Mouse (Mus musculus) hindbrain, postnatal 0 days (tissue): ENCODE measurements around the gene Phactr1. TPM values are rescaled to one million over a fixed set of nuclear protein-coding genes. Genes with fewer than 3 reads are reported as not detected.

ENCODE experiments used
- ATAC-seq: fragments of 200-750 bp; cut with Nextera tagmentation; 2 replicates; pipeline ENCODE4 v1.8.0; 2017; ENCODE audit warnings: mild to moderate bottlenecking, moderate TSS enrichment, moderate library complexity
- DNase-seq: peaks from one replicate; pipeline ENCODE4 v3.0.0-alpha.2; 2015; ENCODE audit warnings: low spot score
- H3K27ac ChIP-seq: fragments of 300-500 bp; sonication (generic); 2 replicates; pipeline ENCODE4 v1.5.1; 2014; ENCODE audit warnings: mild to moderate bottlenecking
- H3K27me3 ChIP-seq: fragments of 300-500 bp; sonication (generic); 2 replicates; pipeline ENCODE4 v1.6.1; 2014; ENCODE audit warnings: low read length, mixed read lengths; ENCODE audit not compliant: insufficient read depth
- H3K36me3 ChIP-seq: fragments of 300-500 bp; sonication (generic); 2 replicates; pipeline ENCODE4 v1.6.1; 2014; ENCODE audit warnings: low read length, mixed read lengths; ENCODE audit not compliant: insufficient read depth
- H3K4me1 ChIP-seq: fragments of 300-500 bp; sonication (generic); 2 replicates; pipeline ENCODE4 v1.6.1; 2014; ENCODE audit warnings: antibody characterized with exemption, low read length, mixed read lengths; ENCODE audit not compliant: insufficient read depth
- H3K4me2 ChIP-seq: fragments of 300-500 bp; sonication (generic); 2 replicates; pipeline ENCODE4 v1.6.1; 2014; ENCODE audit warnings: low read depth, mild to moderate bottlenecking, low read length, moderate library complexity, mixed read lengths
- H3K4me3 ChIP-seq: fragments of 300-500 bp; sonication (generic); 2 replicates; pipeline ENCODE4 v1.5.1; 2014; ENCODE audit warnings: low read length
- H3K9ac ChIP-seq: fragments of 300-500 bp; sonication (generic); replicated peaks from 2 replicates; pipeline ENCODE4 v1.6.1; 2014; ENCODE audit warnings: mild to moderate bottlenecking, low read length, moderate library complexity, mixed read lengths
- H3K9me3 ChIP-seq: fragments of 300-500 bp; sonication (generic); 2 replicates; pipeline ENCODE4 v1.6.1; 2016; ENCODE audit warnings: low read length, mixed read lengths
- CTCF ChIP-seq: IDR thresholded peaks from 2 replicates; pipeline ENCODE4 v1.5.1; 2016; ENCODE audit warnings: antibody characterized with exemption, control low read depth, low read depth
- WGBS: fragments of 180-500 bp; shearing (Covaris S2); extraction: QIAGEN DNeasy Blood & Tissue Kit; methylation state at CpG from one replicate; pipeline ENCODE4 v1.1.7; 2014; 5-methylcytosine and 5-hydroxymethylcytosine counted together
- polyA plus RNA-seq: library from polyadenylated mRNA; unstranded; fragments of >200 nt; fragmentation: Nextera tagmentation; extraction: Ambion mirVana; gene quantifications from 2 replicates; pipeline ENCODE4 v1.2.1, GENCODE M21; 2015
- total RNA-seq: library from RNA; depleted of rRNA; stranded (reverse); fragments of >200 nt; gene quantifications from 2 replicates; pipeline ENCODE4 v1.2.3, GENCODE M21; 2014; rRNA removed

Gene Phactr1
- 39.0 and 46.6 TPM in 2 replicates for total RNA-seq
- 55.4 and 56.7 TPM in 2 replicates for polyA plus RNA-seq

DNA sequence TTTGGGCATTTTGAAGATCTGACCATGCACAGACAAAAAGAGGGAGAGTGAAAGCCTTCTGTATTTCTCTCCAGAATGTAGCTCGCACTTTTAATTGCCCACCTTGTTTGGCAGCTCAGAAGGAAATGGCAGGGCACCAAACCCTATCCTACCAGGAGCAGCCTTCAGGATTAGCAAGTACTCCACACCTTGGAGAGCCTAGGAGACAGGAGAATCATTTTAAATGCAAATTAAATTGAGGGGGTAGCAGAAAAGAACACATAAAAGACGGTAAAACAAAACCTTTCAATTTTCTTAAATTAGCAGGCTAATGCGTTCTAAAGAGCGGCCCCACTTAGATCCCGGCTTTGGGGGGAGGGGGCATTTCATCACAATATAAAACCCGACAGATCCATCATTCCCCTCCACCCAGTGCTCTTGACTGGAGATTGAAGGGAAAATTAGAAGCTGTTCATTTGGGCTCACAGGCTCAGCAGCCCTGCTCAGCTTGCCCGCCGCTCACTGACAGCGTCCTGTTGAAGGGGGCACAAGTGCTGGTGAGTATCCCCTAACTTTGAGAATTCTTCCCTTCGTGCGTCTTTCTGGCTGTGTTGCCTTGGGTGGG, at the start of gene Phactr1:
Gene Phactr1, plus strand, starts transcription at position 233 of the 604 bp plus-strand sequence.
- Histone ChIP-seq H3K4me3 (no peak within 1 kb of the TSS), H3K27me3 (no peaks in the 10 kb centered on the region), H3K9me3 (no peaks in the 10 kb centered on the region), H3K27ac (no peak within 1 kb of the TSS), H3K36me3 (no peaks in the 10 kb centered on the region), H3K9ac (no peak within 1 kb of the TSS), H3K4me2 (peak within 1 kb of the TSS; percentile 31), H3K4me1 (no peaks in the 10 kb centered on the region)
- WGBS, result 25% methylated on average over 11 of the region's 11 CpGs
- ATAC-seq (no peak), DNase-seq (no peak)
- no peak for TF ChIP-seq CTCF

DNA sequence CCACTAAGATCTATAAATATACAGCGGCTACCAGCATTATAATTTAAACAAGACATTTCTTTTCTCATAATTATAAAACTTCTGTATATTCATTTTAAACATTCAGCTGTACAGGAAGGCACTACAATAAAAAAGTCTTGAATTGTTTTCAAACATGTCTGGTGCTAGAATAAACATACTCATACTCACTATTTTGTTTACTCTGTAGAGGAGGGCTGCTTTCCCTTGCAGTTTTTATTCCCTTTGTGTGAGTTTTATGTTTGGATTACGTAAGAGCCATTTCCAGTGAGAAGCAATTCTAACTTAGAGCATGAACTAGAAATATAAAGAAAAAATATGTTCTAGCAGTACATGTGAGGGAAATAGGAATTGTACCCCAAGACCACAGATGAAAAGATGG, 45.5 kb upstream of the Phactr1 start:
- Histone ChIP-seq H3K27me3 (no peaks in the 10 kb centered on the region), H3K9ac (no peak overlapping the region), H3K4me2 (no peak overlapping the region), H3K9me3 (no peaks in the 10 kb centered on the region), H3K36me3 (no peaks in the 10 kb centered on the region), H3K4me1 (no peaks in the 10 kb centered on the region), H3K4me3 (no peak overlapping the region), H3K27ac (no peak overlapping the region)
- TF ChIP-seq CTCF, result no peak
- ATAC-seq (no peak), DNase-seq (no peak)
- 90% methylated on average over 2 of the region's 2 CpGs for WGBS

DNA sequence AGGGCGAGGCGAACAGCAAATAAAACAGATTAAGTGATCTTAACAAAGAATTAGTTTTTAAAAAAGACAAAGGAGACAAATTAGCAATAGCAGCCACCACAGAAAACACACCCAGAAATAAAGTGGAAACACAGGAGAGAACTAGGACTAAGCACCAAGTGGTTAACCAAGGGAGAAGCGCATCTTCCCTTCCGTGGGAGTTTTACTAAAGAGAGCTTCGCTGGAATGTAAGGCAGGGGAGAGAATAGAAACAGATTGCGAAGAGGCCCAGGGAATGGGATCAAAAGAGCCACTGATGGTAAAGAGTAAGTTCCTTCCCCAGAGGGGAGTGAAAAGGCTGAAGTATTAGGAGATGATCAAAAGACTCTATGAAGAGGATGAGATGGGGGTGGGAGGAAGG, 30.2 kb upstream of the Phactr1 start:
- no peak overlapping the region for H3K9ac ChIP-seq
- no peak overlapping the region for H3K4me3 ChIP-seq
- no peak for TF ChIP-seq CTCF
- ATAC-seq (no peak), DNase-seq (no peak)
- H3K4me2 ChIP-seq, result no peak overlapping the region
- no peaks in the 10 kb centered on the region for H3K4me1 ChIP-seq
- H3K27me3 ChIP-seq, result no peaks in the 10 kb centered on the region
- H3K27ac ChIP-seq, result no peak overlapping the region
- no peaks in the 10 kb centered on the region for H3K9me3 ChIP-seq
- 65% methylated on average over 6 of the region's 6 CpGs for WGBS
- no peaks in the 10 kb centered on the region for H3K36me3 ChIP-seq

DNA sequence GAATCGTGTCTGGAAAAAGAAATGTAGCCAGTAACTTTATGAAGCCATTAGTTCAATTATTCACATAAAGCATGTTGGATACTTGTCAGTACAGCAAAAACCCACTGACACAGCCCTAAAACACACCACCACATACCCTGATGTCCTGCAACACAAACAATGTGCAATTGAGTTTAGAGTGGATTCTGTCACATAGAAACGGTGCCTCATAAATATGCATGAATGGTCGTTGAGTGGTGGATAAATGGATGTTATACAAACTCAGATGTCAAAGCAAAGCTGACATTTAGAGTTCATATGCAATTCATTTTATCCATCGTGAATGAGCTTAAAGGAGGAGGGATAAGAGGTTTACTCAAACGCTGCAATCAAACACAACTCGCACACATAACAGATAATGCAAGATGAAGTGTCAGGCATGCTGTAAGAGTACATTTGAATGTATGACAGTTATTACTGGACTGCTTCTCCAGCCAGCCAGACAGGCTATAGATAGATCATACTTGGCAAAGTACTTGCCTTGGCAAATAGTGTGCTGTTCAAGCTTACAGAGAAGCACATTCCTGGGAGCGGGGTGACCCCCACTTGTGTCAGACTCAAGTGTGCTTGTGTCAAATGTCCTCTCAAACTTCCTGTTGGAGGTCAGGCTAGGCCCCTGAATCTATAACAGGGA, 23.6 kb upstream of the Phactr1 start:
- DNase-seq, result peak; percentile 12
- Histone ChIP-seq H3K27me3 (no peaks in the 10 kb centered on the region), H3K4me3 (no peak overlapping the region), H3K4me1 (peaks cover 3% of the 10 kb centered on the region; the same call in 1 of the 2 replicates), H3K36me3 (no peaks in the 10 kb centered on the region), H3K9ac (no peak overlapping the region), H3K9me3 (no peaks in the 10 kb centered on the region), H3K27ac (no peak overlapping the region), H3K4me2 (no peak overlapping the region)
- no peak for TF ChIP-seq CTCF
- 39% methylated on average over 7 of the region's 7 CpGs for WGBS
- no peak for ATAC-seq

DNA sequence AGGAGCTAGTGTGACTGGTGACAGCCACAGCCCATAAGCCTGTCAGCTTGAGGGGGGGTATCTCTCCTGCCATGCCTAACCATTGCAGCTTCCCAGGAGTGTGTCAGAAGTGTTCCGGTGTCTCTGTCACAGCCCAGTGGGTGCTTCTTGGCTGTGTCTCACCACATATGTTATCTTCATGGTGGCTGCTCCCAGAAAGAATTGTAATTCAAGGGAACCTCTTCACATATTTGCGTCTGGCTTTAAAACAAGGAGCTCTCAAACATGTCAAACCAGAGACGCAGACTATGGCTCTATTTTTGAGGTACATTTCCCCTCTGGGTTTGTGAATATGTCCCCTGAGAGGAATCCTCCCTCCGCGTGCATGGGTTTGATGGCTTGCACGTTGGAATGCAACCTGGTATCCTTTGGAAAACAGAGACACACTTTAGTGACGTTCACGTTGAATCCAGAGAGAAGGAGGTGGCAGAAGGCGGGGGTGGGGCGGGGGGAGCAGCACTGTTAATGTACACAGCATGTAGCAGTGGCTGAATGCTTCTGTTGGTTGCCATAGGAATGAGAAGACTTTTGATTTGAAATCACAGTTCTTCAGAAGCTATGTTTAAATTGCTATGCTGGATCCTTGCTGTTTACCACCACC, 8.7 kb upstream of the Phactr1 start:
- no peak overlapping the region for H3K27ac ChIP-seq
- H3K9me3 ChIP-seq, result no peaks in the 10 kb centered on the region
- DNase-seq (peak; percentile 38), ATAC-seq (0 out of 2 replicates have a peak, but pooled peaks have one; percentile 56)
- no peak for TF ChIP-seq CTCF
- H3K4me1 ChIP-seq, result no peaks in the 10 kb centered on the region
- peak overlapping the region; percentile 19 for H3K4me2 ChIP-seq
- no peaks in the 10 kb centered on the region for H3K36me3 ChIP-seq
- WGBS, result 39% methylated on average over 10 of the region's 10 CpGs
- H3K27me3 ChIP-seq, result no peaks in the 10 kb centered on the region
- H3K9ac ChIP-seq, result no peak overlapping the region
- no peak overlapping the region for H3K4me3 ChIP-seq

DNA sequence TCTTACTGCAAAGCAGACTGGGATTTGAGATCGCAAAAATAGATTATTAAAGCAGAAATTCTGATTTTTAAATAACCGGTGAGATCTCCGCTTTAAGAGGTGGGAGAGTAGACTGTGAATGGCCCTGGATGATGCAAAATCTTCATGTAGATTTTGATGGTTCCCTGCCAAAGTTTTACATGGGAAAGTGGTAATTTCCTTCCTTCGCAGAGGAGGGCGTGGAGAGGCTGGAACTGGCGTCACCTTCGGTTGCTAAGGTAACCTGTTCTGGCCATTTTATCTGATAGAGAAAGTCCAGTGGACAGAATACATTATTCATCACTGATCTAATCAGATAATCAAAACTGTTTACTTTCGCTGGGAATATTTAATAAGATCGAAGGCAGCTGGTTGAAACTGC, 876 bp downstream of the Phactr1 start:
- H3K4me1 ChIP-seq, result no peaks in the 10 kb centered on the region
- H3K36me3 ChIP-seq, result no peaks in the 10 kb centered on the region
- H3K27ac ChIP-seq, result no peak overlapping the region
- H3K27me3 ChIP-seq, result no peaks in the 10 kb centered on the region
- no peaks in the 10 kb centered on the region for H3K9me3 ChIP-seq
- no peak for ATAC-seq
- DNase-seq, result peak; percentile 36
- H3K4me2 ChIP-seq, result no peak overlapping the region
- no peak overlapping the region for H3K9ac ChIP-seq
- TF ChIP-seq CTCF, result no peak
- 72% methylated on average over 9 of the region's 9 CpGs for WGBS
- no peak overlapping the region for H3K4me3 ChIP-seq
